Mouse (Mus musculus): Measurements from ENCODE around the gene Hoxa13.
A peak's percentile ranks its signal among the peaks of the same experiment; 100 is the strongest.

The Hoxa13 gene

DNA sequence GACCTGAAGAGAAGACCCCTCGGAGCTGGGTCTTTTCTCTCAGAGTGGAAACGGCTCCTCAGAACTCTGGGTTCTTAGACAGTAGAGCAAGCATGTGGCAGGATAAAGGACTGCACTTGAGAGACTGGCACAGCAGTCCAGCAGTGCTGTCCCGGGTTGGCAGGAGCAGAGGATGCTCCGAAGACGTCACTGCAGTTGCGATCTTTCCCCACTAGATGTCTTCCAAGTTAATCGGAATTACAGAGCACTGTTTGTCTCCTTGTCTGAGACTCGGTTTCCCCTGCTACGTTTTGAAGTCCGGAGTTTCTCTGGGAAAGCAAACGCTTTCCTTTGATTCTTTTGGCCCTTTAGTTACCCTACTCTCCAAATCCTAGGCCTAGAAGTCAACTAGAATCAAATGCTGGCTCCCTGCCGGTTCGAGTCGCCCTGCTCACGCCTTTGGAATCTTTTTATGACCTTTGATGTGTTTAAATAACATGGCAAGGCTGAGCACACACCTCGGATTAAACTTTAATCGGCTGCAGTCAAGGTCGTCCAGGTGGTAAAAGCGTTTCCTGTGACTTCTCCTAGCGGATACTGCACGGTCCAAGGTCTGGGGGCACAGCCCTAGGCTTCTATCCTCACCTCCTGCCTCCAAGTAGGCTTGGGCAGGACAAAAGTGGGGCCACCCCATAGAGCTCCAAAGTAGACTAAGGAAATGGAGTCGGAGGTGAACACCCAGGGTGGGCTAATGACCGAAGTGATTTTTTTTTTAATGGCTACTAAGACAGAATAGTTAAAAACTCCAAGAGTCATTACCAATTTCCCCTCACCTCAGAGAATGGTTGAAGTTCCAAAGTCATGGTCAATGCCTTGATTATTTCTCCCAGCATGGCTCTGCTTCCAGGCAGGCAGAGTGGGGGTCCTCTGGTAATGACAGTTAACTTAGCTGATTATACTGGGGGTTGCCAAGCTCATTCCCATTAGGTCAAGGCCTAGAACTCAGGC lies 10.1 kb upstream of the Hoxa13 start:
- peak; percentile 42 to 87 for DNase-seq (ENCODE audit: inconsistent age in 2 of 2, low spot score in 1 of 2)

DNA sequence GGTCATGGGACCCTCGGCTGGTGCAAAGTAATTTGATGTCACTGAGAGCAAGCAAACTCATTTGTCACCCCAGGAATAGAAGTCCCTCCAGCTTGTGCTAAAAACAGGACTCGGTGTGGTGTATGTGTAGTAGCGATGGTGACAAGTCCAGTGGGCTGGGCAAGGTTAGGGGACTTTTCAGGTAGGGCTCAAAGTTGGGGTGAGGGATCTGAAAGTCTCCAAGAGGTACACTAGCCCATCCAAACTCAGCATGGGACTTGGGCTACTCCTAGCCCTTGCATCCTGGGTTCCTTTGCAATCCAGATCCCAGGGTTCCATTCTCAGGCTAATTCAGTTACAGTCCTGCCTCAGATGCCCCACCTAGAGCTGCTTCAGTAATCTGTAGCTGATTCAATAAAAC lies 8.1 kb upstream of the Hoxa13 start:
- no peak for DNase-seq (ENCODE audit: inconsistent age in 2 of 2, low spot score in 1 of 2)

DNA sequence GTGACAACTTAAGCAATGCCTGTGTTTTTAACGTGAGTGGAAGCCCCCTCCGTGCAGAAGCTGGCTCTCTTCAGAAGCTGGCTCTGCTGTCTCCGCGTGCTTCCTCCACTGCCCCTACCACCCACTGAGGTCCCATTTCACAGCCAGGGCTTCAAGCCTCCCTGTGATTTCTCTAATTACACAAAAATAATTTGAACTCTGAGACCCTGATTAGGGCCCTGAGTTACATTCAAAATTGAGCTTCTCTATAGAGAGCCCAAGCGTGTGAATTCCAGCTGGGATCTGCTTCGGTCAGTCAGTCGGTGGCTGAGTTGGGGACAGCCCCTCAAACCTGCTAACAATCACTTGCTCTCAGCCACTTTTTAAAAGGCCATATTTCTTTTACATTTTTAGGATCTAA lies 7.7 kb upstream of the Hoxa13 start:
- no peak for DNase-seq (ENCODE audit: inconsistent age in 2 of 2, low spot score in 1 of 2)

DNA sequence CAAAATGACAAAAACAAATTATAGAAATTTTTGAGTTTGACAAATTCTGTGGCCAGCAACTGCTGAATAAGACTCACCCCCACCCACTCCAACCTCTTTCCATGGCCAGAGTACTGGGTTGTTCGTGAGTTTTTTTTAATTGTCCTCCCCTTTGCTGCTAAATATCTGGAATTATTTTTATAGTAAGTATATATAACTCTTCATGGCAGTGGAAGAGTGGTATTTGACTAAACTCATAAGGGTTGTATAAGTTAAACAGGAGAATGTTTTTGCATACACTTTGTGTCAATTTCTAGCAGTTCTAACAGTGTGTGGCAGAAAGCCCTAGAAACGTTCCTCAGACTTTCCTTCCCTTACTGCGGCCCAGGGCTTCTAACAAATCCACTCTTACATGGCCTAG lies 7.0 kb upstream of the Hoxa13 start:
- DNase-seq (ENCODE audit: inconsistent age in 2 of 2, low spot score in 1 of 2), result no peak

DNA sequence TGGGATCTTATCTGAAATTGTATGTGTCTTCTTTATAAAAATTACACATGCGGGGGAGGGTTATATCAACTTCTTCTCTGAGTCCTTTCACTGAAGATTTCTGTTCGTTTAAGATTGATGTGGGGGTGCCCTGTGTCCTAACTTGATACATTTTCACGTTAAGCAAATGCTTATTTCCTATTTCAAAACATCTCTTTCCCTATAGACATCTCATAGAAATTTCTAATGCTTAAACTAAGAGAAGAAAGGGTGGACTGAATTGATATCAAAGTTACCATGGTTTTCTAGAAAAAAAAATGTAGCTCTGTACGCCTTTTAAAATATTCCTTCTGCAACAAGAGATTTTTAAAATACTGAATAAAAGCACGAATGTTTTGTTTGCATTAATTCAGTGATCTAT lies 6.5 kb upstream of the Hoxa13 start:
- no peak for DNase-seq (ENCODE audit: inconsistent age in 2 of 2, low spot score in 1 of 2)

DNA sequence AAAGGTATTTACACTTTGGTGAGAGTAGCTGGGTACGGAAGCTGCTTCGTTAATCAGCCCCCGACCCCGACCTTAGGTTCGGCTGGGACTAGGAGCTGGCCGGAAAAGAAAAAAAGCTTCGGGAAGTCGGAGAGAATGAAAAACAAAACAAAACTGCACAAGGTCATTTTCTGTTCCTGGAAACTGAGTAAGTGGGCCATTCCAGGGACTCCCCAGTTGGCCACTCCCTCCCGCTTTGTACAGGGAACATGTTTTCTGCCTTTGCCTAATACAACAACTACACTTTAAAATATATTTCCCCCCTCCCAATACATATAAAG lies 5.9 kb upstream of the Hoxa13 start:
- peak in 1 of 2 experiments; percentile 42 for DNase-seq (ENCODE audit: inconsistent age in 2 of 2, low spot score in 1 of 2)

DNA sequence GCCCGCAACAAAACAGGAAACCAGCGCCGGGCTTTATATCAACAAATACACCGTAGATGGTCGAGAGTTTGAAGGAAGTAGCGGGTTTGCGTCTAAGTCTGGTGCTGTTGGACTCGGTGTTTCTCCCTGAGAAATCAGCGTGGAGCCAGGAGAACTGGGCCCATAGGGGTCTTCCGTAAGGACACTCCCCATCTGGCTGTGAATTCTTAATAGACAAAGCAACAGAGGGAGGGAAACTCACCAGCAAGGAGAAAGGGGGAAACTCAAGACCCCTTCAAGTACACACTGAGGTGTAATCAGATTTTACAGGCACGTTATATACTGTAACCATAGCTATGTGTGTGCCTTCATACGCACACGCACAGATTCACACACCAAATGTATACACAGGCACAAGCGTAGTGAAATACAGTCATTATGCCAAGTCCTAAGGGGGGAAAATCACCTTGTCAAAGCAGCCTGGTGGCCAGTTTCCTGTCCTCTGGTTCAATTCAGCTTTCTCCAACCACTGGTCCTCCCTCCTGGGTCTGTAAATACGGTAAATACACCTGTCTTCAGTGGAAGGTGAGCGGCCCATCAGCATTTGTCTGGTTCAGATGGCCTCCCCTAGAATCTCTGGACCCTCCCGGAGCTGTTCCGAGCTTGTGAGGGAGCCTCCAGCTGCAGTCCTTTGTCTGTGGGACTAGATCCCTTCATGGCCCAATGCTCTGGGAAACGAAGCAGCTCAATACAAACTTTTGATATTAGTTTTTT lies 5.4 kb upstream of the Hoxa13 start:
- peak in 1 of 2 experiments; percentile 28 for DNase-seq (ENCODE audit: inconsistent age in 2 of 2, low spot score in 1 of 2)

DNA sequence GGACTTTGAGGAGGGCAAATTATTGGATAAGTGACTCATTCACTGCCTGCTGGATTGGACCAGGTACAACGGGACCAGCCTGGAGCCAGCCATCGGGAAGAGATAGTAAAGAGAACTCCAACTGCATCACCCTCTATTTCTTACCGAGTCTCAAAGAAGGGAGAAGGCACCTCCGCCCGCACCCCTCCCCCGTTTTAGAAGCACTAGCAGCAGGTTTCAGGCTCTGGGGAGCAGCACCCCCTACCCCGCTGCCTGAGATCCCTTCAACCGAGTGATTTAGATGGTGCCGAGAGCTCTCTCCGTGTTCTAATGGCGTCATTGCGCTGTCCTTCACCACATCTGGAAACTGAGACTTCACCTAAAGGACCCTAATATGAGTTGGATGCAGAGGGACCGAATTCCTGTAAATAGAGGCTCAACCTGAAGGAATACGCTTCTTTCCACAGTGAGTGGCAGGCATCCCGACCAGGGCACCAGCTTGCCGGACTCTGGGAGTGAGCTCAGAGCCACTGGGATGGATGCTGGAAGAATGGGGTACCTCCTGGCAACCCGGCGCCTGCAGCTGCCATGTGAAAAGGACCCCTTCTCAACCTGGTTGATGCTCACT lies 4.7 kb upstream of the Hoxa13 start:
- DNase-seq (ENCODE audit: inconsistent age in 2 of 2, low spot score in 1 of 2), result peak in 1 of 2 experiments; percentile 29

DNA sequence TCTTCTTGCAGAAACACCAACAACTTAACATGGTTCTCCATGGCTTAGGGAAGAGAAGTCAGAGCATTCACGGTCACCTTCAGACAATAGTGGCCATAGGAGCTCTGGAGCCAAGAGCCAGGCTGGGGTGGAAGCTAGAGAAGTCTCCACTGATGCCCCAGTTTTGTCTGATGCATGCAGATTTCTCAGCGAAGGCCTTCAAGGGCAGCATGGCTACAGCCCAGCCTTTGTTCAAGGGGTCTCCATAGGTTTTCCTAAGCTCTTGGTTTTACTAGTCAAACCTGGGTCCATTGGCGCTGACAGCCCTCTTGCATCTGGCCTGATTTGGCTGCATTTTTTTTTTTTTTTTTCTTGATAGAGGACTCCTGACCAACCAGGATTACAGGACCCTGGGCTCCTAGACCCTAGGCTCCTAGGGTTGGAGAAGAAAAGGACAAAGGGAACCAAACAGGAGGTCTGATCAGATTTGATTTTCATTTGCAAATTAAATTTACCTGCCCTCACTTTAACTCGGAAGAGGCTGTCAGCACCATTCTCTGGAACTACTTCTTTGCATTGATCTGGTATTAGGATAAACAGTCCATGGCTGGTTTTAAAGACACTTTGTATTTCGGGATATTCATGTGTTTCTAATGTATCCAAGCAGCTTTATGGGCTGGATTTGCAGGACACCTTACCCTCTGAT lies 3.6 kb upstream of the Hoxa13 start:
- no peak for DNase-seq (ENCODE audit: inconsistent age in 2 of 2, low spot score in 1 of 2)

DNA sequence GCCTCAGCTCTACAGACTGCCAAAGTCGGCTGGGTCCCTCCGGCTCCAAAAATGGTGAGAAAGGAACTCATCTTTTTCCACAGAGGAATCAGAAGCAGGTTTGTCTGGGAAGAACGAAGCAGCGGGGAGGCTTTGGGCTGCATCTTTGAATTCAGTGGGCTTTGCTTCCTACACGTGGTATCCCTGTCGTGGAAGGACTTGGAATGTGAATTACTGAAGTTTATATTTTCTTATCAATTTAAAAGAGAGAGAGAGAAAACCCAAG lies 2.6 kb upstream of the Hoxa13 start:
- DNase-seq (ENCODE audit: inconsistent age in 2 of 2, low spot score in 1 of 2), result no peak

DNA sequence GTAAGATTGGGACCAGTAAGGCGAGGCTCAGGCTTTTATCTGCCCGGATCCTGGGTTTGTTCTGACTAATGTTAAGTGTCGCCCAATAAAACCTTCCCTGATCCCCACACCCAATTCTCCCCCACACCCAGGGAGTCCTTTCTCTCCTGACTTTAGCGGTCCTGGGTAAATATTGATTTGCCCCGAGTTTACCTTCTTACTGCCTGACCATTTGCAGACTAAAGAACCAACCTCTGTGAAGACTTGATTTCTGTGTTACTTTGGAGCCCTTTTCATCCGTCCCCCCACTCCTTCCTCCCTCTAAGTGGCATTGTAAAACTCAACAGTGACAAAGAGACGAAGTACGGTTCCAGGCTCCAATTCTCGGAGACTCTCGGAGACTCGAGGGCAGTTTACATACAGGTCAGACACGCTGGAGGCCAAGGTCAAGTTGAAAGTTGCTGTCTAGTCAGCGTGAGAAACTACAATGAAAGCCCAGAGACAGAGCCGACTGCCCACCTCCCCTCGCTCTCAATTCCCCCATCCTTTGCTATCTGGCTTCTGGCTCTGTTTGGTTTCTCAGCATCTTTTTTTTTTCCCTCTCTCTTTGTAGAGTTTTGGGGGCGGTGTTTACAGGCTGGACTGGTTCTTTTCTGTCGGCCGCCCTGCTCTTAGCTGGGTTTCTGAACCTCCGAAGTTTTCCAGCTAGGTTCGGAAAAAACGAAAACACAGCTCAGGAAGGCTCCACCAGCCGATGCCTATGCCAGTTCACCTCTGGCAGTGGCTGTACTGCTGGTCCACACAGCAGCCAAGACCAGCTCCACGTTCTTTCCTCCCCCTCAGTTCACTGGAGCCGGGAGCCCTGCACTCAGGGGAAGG lies 2.0 kb upstream of the Hoxa13 start:
- peak in 1 of 2 experiments; percentile 46 for DNase-seq (ENCODE audit: inconsistent age in 2 of 2, low spot score in 1 of 2)

DNA sequence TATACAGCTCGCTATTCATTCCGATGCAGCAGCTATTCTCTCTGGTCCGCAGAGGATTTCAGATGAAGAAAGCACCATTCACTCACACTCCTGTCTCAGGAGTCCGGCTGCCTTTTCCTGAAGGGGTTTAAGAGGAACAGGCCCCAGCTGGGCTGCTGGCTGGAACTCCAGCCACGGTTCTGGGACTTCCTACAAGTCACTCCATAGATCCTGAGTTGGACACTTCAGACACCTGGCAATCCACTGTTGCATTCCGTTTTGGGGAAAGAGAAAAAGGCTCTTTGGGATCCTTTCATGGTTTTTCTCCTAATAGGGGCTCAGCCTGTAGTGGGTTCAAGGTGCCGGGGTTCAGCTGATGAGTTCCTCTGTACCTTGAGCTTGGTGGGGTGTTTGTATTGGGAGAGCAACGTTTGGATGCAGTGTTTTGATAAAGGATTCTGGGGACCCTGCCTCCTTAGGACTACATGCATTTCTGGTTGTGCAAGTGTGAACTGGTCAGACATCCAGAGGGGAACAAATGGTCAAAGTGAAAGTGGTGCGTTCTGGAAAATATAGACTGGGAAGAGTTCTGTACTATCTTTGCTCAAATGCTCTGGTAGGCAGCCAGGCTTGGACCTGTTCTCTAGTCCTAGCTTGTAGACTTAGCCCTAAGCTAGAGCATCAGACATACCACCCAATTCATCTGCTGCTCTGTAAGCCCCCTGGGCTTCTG lies 1.2 kb upstream of the Hoxa13 start:
- DNase-seq (ENCODE audit: inconsistent age in 2 of 2, low spot score in 1 of 2), result peak in 1 of 2 experiments; percentile 42

DNA sequence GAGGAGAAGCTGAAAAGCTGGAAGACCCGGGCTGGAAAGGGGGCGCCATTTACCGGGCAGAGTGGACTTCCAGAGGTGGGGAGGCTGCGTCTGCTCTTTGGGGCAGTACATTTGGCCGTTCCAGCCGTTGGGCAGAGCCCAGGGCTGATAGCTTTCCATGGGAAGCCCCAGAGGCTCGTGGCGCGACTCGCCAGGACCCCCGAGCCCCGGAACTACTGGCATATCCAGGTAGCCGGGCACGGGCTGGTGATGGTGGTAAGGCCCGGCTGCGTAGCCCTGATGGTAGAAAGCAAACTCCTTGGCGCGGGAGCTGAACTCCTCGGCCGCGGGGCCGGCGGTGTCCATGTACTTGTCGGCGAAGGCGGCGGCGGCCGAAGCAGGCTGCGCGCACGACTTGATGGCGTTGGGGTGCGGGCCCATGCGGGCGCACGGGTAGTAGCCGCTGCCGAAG lies 844 bp downstream of the Hoxa13 start:
- DNase-seq (ENCODE audit: inconsistent age in 2 of 2, low spot score in 1 of 2), result peak in 1 of 2 experiments; percentile 59

DNA sequence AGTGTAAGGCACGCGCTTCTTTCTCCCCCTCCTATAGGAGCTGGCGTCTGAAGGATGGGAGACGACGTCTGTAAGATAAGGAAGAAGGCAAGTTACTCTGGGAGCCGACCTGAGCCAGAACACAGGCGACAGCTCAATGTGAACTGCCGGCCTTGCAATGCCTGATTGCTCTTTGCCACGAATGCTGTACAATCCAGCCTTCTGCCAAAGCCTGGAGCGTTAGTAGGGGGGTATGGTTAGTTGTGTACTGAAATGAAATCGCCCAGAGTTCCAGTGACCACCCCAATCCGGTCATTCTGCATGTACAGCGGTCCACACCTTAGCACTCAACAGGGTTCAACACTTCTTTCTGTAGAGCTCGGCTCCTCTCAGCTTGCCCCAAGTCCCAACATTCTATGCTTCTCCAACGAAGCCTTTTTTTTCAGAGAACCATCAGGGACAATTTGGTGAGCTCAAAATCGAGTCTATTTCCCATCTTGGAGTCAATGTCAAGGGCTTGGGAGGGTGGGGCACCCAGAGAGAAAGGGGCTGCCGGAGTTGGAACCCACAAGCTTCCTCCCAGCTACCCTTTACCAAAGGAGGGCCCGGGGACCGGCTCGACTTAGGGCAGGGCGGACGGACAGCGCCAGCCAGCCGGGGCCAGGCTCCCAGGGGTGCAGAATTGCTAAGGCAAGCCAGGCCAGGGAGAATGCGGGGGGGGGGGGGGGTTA lies 1.4 kb downstream of the Hoxa13 start:
- no peak for DNase-seq (ENCODE audit: inconsistent age in 2 of 2, low spot score in 1 of 2)

DNA sequence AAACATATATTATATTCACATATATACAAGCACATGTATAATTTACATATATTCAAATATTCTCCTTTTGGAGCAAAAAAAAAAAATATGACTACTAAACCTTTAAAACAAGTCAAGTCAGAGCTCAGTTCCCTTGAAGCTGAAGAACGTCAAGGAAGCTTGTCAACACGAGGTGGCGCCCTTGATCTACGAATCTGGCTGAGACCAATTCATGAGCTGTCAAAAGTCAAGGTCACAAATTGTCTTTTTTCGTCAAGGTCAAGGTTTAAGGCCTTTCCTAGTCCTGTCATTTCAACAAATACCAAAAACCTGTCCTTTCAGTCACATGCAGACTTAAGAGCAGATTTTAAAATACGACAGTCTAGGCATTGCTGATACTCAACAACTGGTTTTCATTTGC lies 3.7 kb downstream of the Hoxa13 start:
- peak; percentile 67 to 93 for DNase-seq (ENCODE audit: inconsistent age in 2 of 2, low spot score in 1 of 2)

DNA sequence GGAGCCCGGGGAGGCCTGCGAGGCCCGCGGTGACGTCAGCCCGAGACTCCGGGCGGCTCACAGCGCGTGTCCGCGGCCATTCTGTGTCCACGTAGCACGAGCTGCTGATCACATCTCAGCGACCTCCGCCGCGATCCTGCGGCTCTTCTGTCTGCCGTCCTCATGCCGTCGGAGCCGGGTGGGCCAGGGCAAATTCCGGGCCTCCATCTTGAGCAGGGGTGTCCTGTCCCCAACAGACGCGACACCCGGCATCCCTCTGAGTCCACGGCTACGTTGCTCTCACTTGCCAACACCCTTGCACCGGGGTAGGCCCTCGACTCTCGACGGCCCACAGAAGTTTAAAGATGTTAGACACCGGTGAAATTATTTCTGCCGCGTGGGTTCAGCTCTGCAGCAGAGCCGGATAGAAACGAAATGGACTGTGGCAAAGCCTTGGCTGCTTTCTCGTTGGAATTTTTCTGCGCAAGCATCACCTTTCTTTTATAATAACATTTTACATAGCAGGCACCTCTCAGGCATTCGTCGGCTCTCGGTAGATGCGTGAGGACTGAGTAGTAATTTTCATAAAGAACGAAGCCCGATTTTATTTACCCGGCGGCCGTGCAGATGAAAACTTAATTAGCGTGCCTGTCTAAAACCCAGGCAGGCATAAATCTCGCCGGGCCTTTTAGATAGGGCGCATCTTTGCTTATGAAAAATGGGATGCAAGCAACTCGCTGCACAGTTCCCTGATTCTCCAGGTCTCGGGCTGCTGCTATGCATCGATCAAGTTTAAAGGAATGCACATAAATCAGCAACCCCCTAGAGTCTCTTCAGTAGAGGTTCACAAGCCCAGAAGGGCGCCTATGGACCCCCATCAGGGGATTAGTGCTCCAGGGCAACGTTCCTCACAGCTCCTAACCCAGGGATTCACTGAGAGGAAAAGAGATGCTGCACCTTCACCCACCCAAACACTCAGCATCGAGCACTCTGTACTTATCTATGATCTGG lies 6.9 kb downstream of the Hoxa13 start:
- DNase-seq (ENCODE audit: inconsistent age in 2 of 2, low spot score in 1 of 2), result peak in 1 of 2 experiments; percentile 58

DNA sequence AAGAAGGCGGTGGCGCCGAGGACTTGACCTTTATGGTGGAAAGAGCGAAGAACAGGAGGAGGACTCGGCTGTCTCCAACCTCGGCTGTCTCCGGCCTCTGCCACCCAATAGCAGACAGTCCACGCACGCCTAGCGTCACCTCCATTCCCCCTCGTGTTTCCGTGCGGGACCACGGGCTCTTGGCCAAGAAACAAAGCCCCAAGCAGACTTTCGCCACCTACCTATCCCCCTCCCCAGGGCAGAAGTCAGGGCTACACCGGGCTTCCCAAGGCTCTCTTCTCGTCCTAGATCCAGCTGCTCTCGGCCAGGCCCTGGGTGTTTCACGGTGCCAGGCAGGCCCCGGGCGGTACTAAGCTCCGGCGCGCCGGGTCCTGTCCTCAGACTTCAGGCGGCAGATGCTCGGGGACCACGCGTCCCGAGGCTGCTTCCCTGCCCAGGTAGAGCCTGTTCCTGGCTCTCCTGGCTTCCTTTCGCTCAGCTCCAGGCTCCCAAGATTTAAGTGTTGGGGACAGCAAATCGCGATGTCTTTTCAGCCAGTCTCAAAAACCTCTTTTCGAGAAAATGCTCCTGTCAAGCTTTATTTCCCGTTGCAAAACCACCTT lies 7.8 kb downstream of the Hoxa13 start:
- no peak for DNase-seq (ENCODE audit: inconsistent age in 2 of 2, low spot score in 1 of 2)

Measured in adrenal gland, adult (tissue).